15 mouse cellular contexts compared by ENCODE assay signal in genomic region chr19:20484497-20484896, GRCm38 (mm10). TPM values are rescaled to one million over a fixed set of nuclear protein-coding genes. Genes with fewer than 3 reads are reported as not detected.
DNase-seq lines count a peak whose midpoint lies in the region; ATAC-seq and TF ChIP-seq lines count a peak whose summit lies in the region.
"Had no signal": no experiment of that assay in that cellular context is flagged by ENCODE, and none has a peak within 500 bp of the region (broad histone marks: within the 10 kb centered on the region; RNA-seq: fewer than 3 reads in every experiment).

No protein-coding gene starts in this region.

- DNase-seq in embryonic facial prominence, embryonic 14.5 days (ENCODE audit: low spot score), result peak; percentile 49
- DNase-seq in embryonic facial prominence, embryonic 10.5 days (ENCODE audit: low spot score), result no peak
- peak; percentile 62 for DNase-seq in NIH3T3 (ENCODE audit: low read depth)
- DNase-seq in gastrocnemius, postnatal 14 days, result peak; percentile 50
- DNase-seq in embryo, embryonic 9.5 days (ENCODE audit: extremely low spot score), result no peak
- no peak for DNase-seq in thymus, postnatal 10 days (ENCODE audit: low spot score in 2 of 2)
- DNase-seq in hindbrain, postnatal 0 days (ENCODE audit: low spot score), result no peak
- DNase-seq: layer of hippocampus, postnatal 36 days; thymus, postnatal 25 days had no signal

- no peaks in the 10 kb centered on the region for H3K9me3 ChIP-seq in embryonic facial prominence, embryonic 14.5 days (ENCODE audit: control insufficient read depth, low read length)
- H3K9me3 ChIP-seq in embryonic facial prominence, embryonic 10.5 days, result no peaks in the 10 kb centered on the region
- H3K9me3 ChIP-seq in lung, embryonic 16.5 days (ENCODE audit: control insufficient read depth, low read length), result no peaks in the 10 kb centered on the region
- H3K9me3 ChIP-seq in hindbrain, postnatal 0 days (ENCODE audit: low read length), result no peaks in the 10 kb centered on the region
- H3K9me3 ChIP-seq: heart, embryonic 15.5 days; intestine, embryonic 15.5 days; neural tube, embryonic 15.5 days had no signal

- H3K4me2 ChIP-seq in embryonic facial prominence, embryonic 14.5 days (ENCODE audit: low read depth, low read length), result no peak overlapping the region
- H3K4me2 ChIP-seq in lung, embryonic 16.5 days (ENCODE audit: low read depth, low read length), result no peak overlapping the region
- H3K4me2 ChIP-seq in hindbrain, postnatal 0 days (ENCODE audit: low read depth, low read length), result no peak overlapping the region
- H3K4me2 ChIP-seq: heart, embryonic 15.5 days; intestine, embryonic 15.5 days; liver, embryonic 11.5 days; midbrain, embryonic 11.5 days; neural tube, embryonic 15.5 days had no signal

- no peak overlapping the region for H3K27ac ChIP-seq in embryonic facial prominence, embryonic 14.5 days (replicated peaks; ENCODE audit: low read depth, low read length)
- H3K27ac ChIP-seq in embryonic facial prominence, embryonic 10.5 days (replicated peaks), result no peak overlapping the region
- no peak overlapping the region for H3K27ac ChIP-seq in lung, embryonic 16.5 days (ENCODE audit: low read length)
- H3K27ac ChIP-seq in hindbrain, postnatal 0 days, result no peak overlapping the region
- H3K27ac ChIP-seq: heart, embryonic 15.5 days; intestine, embryonic 15.5 days; neural tube, embryonic 15.5 days had no signal

- no peak overlapping the region for H3K9ac ChIP-seq in embryonic facial prominence, embryonic 14.5 days (ENCODE audit: low read depth, low read length)
- no peak overlapping the region for H3K9ac ChIP-seq in lung, embryonic 16.5 days (ENCODE audit: low read length)
- H3K9ac ChIP-seq in hindbrain, postnatal 0 days (replicated peaks; ENCODE audit: low read length), result no peak overlapping the region
- H3K9ac ChIP-seq: heart, embryonic 15.5 days; intestine, embryonic 15.5 days; neural tube, embryonic 15.5 days had no signal

- H3K36me3 ChIP-seq in embryonic facial prominence, embryonic 14.5 days (ENCODE audit: control insufficient read depth, insufficient read depth, low read length), result no peaks in the 10 kb centered on the region
- no peaks in the 10 kb centered on the region for H3K36me3 ChIP-seq in embryonic facial prominence, embryonic 10.5 days (replicated peaks)
- no peaks in the 10 kb centered on the region for H3K36me3 ChIP-seq in lung, embryonic 16.5 days (ENCODE audit: control insufficient read depth, insufficient read depth, low read length)
- no peaks in the 10 kb centered on the region for H3K36me3 ChIP-seq in hindbrain, postnatal 0 days (ENCODE audit: insufficient read depth, low read length)
- H3K36me3 ChIP-seq: heart, embryonic 15.5 days; intestine, embryonic 15.5 days; neural tube, embryonic 15.5 days had no signal

- no peak for ATAC-seq in embryonic facial prominence, embryonic 14.5 days (ENCODE audit: low read depth)
- peak; percentile 72; the same call in 1 of the 2 replicates for ATAC-seq in lung, embryonic 16.5 days (ENCODE audit: low read depth)
- ATAC-seq in hindbrain, postnatal 0 days, result no peak
- ATAC-seq: intestine, embryonic 15.5 days had no signal

- WGBS in embryonic facial prominence, embryonic 14.5 days, result 44% methylated on average over 1 of the region's 1 CpGs
- WGBS in embryonic facial prominence, embryonic 10.5 days, result 80% methylated on average over 1 of the region's 1 CpGs
- WGBS in lung, embryonic 16.5 days, result 28% methylated on average over 1 of the region's 1 CpGs
- WGBS in hindbrain, postnatal 0 days, result 65% methylated on average over 1 of the region's 1 CpGs

- intact Hi-C loops in gastrocnemius, postnatal 14 days (cut with DNase I; ENCODE audit: low total_unique reads), result no loop called here

- no peaks in the 10 kb centered on the region for H3K4me1 ChIP-seq in embryonic facial prominence, embryonic 14.5 days (ENCODE audit: control insufficient read depth, insufficient read depth, low read length)
- no peaks in the 10 kb centered on the region for H3K4me1 ChIP-seq in embryonic facial prominence, embryonic 10.5 days
- H3K4me1 ChIP-seq in lung, embryonic 16.5 days (replicated peaks; ENCODE audit: control insufficient read depth, insufficient read depth, low read length), result no peaks in the 10 kb centered on the region
- H3K4me1 ChIP-seq in hindbrain, postnatal 0 days (ENCODE audit: insufficient read depth, low read length), result no peaks in the 10 kb centered on the region
- H3K4me1 ChIP-seq: heart, embryonic 15.5 days; intestine, embryonic 15.5 days; neural tube, embryonic 15.5 days had no signal

- no peaks in the 10 kb centered on the region for H3K27me3 ChIP-seq in embryonic facial prominence, embryonic 14.5 days (replicated peaks; ENCODE audit: control insufficient read depth, insufficient read depth, low read length)
- H3K27me3 ChIP-seq in embryonic facial prominence, embryonic 10.5 days (replicated peaks; ENCODE audit: low read depth, poor library complexity, severe bottlenecking), result no peaks in the 10 kb centered on the region
- no peaks in the 10 kb centered on the region for H3K27me3 ChIP-seq in lung, embryonic 16.5 days (ENCODE audit: control insufficient read depth, insufficient read depth, low read depth, low read length)
- no peaks in the 10 kb centered on the region for H3K27me3 ChIP-seq in hindbrain, postnatal 0 days (ENCODE audit: insufficient read depth, low read length)
- H3K27me3 ChIP-seq: heart, embryonic 15.5 days; intestine, embryonic 15.5 days; neural tube, embryonic 15.5 days had no signal

- no peak overlapping the region for H3K4me3 ChIP-seq in embryonic facial prominence, embryonic 14.5 days (ENCODE audit: low read depth, low read length)
- no peak overlapping the region for H3K4me3 ChIP-seq in embryonic facial prominence, embryonic 10.5 days
- no peak overlapping the region for H3K4me3 ChIP-seq in lung, embryonic 16.5 days (ENCODE audit: low read length)
- no peak overlapping the region for H3K4me3 ChIP-seq in hindbrain, postnatal 0 days (ENCODE audit: low read length)
- H3K4me3 ChIP-seq: heart, embryonic 15.5 days; intestine, embryonic 15.5 days; neural tube, embryonic 15.5 days had no signal

- TF ChIP-seq CTCF in hindbrain, postnatal 0 days (IDR thresholded peaks at IDR 0.05; ENCODE audit: low read depth), result no peak

RNA-seq across cellular contexts. Expression of gene Aldh1a1, which starts 8.0 kb away (rescaled TPM):
- polyA plus RNA-seq in embryonic facial prominence, embryonic 14.5 days (2014; fragmentation: Nextera tagmentation; extraction: Ambion mirVana), result 7.7 and 11.1 TPM in 2 replicates
- polyA plus RNA-seq in embryonic facial prominence, embryonic 10.5 days (2016; fragmentation: Nextera tagmentation; extraction: Ambion mirVana), result 3.6 and 13.1 TPM in 2 replicates
- total RNA-seq in gastrocnemius, postnatal 14 days (2021), result 10 to 100 TPM; 25.3 to 47.9 TPM
- 28.1 and 31.8 TPM in 2 replicates for polyA plus RNA-seq in lung, embryonic 16.5 days (2015; fragmentation: Nextera tagmentation; extraction: Ambion mirVana)
- 9.3 and 11.6 TPM in 2 replicates for total RNA-seq in hindbrain, postnatal 0 days (2014; rRNA removed)
- polyA plus RNA-seq in hindbrain, postnatal 0 days (2015; fragmentation: Nextera tagmentation; extraction: Ambion mirVana), result 8.6 and 9.0 TPM in 2 replicates

Comparison
In these comparisons a context has a peak if more than half of its experiments do, and no peak if none do; other contexts are left out.
1. DNase-seq: peak in embryonic facial prominence, embryonic 14.5 days (single experiment), NIH3T3 (single experiment) and gastrocnemius, postnatal 14 days (single experiment); none in embryonic facial prominence, embryonic 10.5 days (single experiment), embryo, embryonic 9.5 days (single experiment), thymus, postnatal 10 days (0 of 2) and hindbrain, postnatal 0 days (single experiment).